Mouse (Mus musculus) left cerebral cortex, adult 18-20 months (tissue): ENCODE measurements around the gene Henmt1. TPM values are rescaled to one million over a fixed set of nuclear protein-coding genes. Genes with fewer than 3 reads are reported as not detected.
A peak's percentile ranks its signal among the peaks of the same experiment; 100 is the strongest.

Experiments
- DNase-seq, 2 experiments: peaks; one replicate each; pipeline ENCODE4 v3.0.0; 2021 to 2022; ENCODE audit warnings: low spot score in 2 of 2, mixed read lengths in 1 of 2
- long read RNA-seq, 2 experiments: library from polyadenylated mRNA; stranded (forward); transcript quantifications; one replicate each; pipeline ENCODE4 v2.0.0; 2021
- total RNA-seq, 2 experiments: library from RNA; stranded (reverse); gene quantifications; 2 replicates each; pipeline ENCODE4 v1.2.3; 2021

Henmt1 gene
- total RNA-seq, result 1 to 10 TPM; 1.7 to 2.3 TPM
- long read RNA-seq, experiment 1, result 0 reads
- long read RNA-seq, experiment 2, partial matches to known transcripts, result 0 of 2 reads
- long read RNA-seq, experiment 2, other reads (novel, unspliced or antisense), result 1 of 2 reads

DNA sequence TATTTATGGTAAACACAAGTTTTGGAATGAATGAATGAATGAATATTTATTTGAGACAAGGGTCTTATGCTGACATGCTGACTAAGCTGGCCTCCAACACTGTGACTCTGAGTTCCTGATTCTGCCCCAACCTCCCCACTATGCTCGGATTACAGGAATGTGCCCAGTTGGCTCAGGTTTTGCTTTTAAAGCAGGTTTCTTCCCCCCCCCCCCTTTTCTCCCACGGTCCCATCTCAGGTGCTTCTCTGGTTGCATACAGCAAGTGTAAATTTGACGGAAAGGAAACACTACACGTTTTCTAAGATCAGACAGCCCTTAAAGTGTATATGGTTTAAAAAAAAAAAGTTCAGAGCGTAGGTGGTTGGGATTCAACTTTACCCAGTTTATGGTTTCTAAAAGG, at the start of gene Henmt1:
Gene Henmt1, plus strand, starts transcription at position 301 of the 400 bp plus-strand sequence.
- no peak for DNase-seq

DNA sequence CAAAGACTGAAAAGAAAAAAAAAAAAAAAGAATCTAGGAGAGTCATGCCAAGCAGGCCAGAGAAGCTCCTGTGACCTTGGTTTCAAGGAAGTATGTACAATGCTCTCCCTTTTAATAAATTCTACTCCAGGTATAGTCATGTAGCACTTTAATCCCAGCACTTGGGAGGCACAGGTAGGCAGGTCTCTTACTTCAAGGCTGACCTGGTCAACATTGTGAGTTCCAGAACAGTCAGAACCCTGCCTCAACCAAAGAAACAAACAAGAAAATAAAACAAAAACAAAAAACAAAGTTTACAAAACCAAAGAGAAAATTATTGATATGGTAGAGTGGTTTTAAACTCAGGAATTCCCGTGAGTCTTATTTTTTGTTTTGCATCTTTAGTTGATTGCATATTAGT, 49.8 kb upstream of the Henmt1 start, which contains the start of gene Fndc7:
Gene Fndc7, minus strand, starts transcription at position 101 of the 400 bp plus-strand sequence.
- DNase-seq, result no peak

DNA sequence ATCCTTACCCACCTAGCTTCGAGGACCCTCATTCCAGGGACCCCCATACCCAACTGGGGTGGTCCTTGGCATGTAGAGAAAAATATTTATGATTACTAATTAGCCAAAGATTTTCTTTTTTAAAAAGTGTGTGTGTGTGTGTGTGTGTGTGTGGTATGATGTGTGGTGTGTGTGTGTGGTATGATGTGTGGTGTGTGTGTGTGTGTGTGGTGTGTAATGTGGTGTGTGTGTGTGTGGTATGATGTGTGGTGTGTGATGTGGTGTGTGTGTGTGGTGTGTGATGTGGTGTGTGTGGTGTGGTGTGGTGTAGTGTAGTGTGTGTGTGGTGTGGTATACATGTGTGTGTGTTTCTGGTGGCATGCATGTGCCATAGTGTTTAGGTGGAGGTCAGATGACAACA, 47.6 kb upstream of the Henmt1 start:
- no peak for DNase-seq

DNA sequence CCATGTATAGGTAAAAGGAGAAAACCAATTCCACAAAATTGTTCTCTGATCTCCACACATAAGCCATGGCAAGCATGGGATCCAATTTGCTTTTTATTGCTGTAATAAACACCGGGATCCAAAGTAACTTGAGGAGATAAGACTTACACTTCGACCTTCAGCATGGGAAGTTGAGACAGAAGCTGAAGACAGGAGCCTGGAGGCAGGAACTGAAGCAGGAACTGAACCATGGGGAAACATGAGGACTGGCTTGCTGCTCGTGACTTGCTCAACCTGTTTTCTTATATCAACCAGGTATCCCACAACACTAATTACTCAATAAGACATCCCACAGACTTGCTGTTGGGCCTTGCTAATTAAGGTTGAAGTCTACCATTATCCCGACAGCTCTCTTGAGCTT, 46.8 kb upstream of the Henmt1 start:
- no peak for DNase-seq

DNA sequence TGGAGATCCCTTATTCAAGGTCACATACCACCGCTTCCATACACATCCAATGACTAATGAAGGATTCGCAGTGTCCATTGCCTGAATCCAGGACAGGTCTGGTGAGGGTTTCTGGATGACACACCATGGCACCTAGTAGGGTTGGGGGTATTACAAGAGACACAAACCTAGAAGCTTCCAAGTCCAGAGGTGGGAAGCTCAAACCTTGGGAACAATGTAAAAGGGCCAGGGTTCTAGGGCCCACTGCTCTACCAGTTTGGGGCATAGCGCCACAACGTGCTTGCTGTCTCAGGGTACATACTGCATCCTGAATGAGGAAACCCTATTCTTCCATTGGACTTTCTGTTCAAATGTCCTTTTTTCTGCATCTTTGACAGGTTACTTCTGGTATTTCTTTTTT, 41.0 kb upstream of the Henmt1 start:
- no peak for DNase-seq

DNA sequence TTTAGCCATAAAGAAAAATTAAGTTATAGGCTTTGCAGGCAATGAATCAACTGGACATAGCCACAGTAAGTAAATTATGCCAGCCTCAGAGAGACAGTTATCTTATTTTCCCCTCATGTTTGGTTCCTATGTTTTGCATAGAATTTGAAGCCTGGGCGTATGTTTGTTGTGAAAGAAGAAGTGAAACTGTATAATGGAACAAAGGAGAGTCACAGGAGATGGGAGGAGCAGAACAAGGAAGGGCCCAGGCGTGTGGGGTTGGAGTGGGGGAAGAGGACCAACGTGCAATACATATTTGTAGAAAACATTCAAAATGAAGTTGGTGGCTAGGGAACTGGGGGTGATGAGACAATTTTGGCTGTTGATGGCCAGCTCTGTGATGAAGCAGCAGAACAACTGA, 39.5 kb upstream of the Henmt1 start:
- no peak for DNase-seq

DNA sequence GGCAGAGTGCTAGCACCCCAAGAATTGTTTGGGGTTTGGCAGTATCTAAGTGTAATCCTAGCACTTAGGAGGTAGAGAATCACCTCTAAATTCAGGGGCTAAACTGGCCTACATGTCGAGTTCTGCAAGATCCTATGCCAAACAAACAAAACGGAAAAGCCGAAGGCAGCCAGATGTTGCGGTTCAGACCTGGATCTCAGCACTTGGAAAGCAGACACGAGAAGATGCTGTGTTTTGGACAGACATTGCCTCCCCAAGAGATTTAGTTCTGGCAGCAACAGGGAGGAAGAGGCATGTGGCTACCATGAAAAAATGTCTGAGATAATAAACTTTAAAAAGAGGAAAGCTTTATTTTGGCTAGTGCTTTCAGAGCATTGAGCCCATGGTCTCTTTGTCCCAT, 39.0 kb upstream of the Henmt1 start:
- no peak for DNase-seq

DNA sequence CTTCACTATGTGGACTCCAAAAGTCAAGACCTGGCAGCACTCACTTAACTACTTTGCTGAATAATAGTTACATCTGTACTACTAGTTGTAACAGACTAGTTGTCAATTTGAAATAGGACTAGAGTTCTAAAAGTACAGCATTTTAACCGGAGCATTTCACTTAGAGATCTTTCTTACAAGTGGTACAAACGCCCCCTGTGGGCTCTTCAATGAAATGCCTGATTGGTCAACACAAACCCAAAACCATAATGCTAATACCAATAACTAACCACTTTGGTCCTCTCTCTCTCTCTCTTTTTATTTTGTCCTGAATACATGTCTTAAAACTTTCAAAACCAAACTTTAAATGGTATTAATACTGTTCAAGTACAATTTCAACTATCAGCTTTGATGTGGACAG, 37.6 kb upstream of the Henmt1 start:
- DNase-seq, result no peak

DNA sequence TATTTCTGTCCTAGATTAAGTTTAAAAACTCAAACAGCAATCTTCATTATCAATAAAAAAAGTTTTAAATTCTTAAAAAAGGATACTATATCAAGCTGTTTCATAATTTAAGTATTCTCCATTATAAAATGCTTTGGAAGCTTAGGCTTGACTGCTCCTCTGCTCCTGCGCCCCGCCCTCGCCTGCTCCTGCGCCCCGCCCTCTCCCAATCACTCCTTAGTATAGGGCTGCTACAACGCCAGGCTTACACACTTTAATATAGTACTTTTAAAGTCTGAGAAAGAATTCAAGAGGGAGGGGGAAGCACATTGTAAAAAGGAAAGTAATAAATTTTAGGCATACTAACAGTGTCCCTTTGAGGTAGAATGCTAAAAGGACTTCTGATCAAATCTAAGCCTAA, 36.7 kb upstream of the Henmt1 start:
- DNase-seq, result no peak

DNA sequence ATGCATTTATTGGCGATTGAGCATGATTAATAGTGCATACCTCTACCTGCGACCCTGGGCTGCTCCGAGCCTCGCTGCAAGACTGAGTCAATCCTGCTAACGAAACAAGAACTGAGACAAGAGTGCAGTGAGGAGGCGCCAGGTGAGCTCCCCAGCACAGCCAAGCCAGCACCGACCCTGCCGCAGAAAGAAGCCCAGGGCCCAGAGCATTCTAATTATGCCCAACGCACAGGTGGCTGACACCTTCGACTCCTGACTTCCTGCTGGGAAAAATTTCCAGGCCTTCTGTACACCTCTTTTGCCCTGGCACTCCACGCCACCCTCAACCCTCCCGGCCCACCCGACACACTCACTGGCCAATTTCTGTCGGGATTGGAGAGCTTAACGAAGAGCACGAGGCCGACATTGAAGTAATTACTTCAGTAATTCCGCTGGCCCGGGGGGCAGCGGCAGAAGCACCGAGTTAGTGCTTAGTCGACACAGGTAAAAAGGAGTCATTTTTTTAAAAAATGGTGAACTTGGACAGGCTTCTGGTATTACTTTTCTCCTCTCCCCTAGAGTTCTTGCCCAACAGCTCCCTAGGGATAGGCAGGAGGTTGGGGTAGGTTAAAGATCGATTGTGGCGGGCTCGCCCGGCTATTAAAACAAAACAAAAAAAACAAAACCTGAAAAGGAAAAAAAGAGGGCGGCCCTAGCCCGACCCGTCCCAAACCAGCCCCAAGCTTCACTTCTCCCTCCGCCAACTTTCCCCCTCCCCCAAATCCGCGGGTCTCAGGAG, 29.2 kb upstream of the Henmt1 start:
- DNase-seq, result no peak

DNA sequence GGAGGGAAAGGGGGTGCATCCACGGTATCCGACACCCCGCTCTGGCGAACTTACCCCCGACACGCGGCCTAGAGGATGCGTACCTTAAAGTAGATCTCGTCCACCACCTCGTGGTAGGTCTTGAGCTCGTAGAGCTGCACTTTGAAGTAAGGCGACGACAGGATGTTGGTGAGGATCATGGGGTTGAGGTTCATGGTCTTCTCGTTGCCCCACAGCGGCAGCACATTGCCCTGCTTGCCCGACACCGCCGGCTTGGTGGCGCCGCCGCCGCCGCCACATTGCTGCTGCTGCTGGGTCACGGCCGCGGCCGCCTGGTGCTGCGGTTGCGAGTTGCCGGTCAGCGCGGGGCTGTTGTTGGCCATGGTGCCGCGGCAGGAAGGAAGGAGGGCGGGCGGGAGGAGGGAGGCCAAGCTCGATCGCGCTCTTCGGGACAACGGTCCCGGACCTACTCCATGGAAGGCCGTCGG, 28.6 kb upstream of the Henmt1 start:
- DNase-seq, result peak in 1 of 2 experiments; percentile 27

DNA sequence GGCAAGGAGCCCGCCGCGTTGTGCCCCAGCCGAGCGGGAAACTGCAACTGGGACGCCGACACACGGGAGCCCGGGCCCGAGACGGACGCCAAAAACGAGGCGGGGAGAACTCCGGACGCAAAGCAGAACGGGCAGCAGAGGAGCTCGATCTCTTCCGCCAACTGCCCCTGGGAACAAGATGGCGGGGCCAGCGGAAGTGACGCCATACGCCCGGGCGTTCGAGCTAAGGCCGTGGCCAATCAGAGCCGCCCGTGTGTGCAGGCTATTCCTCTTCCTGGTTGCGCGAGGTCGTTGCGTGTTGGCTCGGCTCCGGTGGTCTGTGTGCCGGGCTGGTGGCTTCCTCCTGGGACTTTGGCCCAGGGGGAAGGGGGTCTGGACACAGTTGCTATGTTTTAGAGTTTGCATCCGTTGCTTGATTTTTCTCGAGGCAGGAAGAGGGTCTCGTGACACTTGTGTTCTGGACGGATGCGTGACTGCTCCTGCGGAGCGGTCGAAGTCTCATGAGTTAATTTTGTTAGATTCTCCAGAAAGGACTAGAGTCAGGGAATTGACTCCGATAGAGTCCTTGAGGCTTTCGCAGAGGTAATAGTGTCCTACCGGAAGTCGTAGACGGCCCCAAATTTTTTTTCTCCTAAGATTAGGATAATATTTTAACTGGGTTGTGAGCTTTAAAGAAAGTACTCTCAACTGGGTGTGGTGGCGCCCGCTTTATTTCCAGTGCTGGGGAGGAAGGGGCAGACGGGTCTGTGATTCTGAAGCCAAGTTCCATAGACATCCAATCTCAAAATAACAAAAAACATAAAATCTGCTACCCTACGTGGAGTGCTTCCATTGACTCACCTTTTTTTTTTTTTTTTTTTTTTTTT, 27.9 kb upstream of the Henmt1 start, which contains the start of gene Prpf38b:
Gene Prpf38b, minus strand, starts transcription at position 180 of the 866 bp plus-strand sequence.
- DNase-seq, result peak; percentile 95 to 97

DNA sequence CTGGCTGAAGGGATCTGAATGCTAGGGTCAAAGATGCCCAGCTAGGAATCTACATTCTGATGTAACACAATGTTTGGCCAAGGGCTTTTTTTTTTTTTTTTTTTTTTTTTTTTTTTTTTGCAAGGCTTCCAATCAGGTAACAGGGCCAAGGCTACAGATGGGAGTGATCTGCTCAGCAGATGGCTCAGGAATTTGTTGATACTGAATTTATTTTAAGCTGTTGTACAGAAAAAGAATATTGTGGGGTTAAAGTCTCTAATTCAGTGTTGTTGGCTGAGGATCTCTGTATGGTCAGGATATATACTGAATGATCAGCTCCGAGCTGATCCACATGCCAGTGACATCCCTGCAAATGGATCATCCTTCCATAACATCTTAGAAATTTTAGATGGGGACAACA, 23.7 kb upstream of the Henmt1 start:
- DNase-seq, result no peak

DNA sequence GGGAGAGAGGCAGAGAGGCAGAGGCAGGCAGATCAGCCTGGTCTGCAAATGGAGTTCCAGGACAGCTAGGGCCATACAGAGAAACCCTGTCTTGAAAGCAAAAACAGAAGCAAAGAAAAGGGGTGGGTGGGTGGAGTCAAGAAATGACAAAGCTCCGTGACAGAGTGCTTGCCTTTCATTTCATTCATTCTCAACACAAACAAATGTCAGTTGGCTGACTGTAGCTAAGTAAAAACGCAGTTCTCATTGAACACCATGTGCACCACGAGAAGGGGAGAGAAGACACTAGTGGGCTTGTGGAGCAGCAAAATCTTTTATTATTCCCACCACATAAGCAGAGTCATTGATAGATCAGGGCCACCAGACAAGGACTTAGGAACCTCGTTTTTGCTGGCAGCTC, 22.8 kb upstream of the Henmt1 start:
- DNase-seq, result no peak

DNA sequence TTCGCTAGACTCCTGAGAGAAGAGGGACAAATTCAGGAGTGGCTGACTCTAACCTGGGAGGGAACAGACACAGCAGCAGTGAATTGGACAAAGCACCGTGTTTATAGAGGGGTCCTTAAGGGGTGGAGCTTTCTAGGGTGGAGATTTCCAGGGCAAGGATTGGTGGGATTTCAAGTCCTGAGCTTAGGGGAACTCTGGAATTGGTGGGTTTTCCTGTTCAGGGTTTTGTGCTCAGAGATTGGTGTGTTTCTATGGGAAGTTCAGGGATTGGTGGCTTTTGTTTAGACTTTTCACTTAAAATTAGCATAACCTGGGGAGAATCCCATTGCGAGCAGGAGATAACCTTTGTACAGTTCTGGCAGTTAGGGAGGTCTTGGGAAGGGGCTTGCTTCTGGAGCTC, 21.7 kb upstream of the Henmt1 start:
- no peak for DNase-seq

DNA sequence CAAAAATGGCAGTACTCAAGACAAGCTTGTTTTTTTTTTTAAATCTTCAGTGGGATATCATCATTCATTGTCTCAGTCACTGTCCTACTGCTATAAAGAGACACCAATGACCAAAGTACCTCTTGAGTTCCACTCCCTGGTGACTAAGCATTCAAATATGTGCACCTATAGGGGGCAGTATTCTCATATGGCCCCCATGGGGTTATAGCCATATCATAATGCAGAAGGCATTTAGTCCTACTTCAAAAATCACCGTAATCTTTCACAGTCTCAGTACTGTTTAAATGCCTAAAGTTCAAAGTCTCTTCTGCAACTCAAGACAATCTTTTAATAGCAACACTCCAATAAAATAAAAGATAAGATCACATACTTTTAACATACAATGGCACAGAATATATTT, 20.8 kb upstream of the Henmt1 start:
- no peak for DNase-seq

DNA sequence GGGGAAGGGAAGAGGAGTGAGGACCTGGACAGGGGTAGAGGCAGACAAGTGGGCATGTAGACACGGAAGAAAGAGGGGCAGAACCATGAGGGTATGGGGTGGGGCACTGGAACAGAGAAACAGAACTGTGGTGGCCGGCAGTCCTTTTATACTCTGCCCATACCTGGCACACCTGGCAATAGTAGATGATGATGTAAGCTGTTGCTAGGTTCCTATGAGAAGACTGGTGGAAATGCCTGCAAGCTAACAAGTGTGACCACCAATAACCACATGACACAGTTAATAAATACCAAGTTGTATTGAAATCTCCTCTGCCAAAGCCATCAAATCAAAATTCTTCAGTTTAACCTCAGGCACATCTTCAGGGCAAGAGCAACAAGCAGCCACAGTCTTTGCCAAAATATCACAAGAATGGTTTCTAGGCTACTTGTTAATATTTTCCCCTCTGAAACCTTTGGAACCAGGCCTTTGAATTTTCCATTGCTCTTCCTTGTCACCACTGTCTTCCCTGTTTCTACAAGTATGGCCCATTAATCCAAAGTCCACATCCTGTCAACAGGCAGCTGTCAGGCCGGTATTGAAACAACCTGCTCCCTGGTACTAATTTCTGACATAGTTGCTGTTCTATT, 19.1 kb upstream of the Henmt1 start:
- DNase-seq, result no peak

DNA sequence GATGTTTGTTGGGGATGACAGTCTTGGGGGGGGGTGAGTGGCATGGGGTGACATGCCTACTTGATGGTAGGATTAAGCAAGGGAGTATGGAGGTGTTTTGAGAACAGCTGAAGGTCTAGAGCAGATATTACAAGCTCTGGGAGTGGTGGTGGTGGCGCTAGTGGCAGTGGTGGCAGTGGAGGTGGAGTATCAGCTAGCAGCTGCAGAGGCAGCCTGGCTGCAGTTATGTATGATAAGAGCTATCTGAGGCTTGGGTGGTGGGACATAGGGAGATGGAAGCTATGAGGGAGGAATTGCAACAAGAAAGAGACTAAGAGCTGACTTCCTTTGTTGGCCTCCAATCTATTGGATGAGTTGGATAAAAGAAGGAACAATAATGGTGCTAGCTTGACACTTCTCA, 17.9 kb upstream of the Henmt1 start:
- DNase-seq, result no peak

DNA sequence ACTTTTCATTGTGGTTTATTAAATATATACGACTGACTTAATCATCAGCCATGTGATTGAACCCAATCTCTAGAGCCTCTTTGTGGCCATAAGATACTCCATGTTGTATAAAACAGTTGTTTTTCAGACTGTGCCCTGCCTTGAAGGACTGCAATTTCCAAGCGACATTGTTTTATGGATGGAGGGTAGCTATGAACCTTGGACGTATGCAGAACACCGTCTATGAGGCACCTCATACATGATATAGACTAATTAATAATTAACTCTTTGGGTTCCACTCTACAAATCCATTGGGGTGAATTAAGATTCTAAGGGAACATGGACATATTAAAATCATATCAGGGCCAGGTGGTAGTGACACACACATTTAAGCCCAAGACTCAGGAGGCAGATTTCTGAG, 14.0 kb upstream of the Henmt1 start:
- no peak for DNase-seq

DNA sequence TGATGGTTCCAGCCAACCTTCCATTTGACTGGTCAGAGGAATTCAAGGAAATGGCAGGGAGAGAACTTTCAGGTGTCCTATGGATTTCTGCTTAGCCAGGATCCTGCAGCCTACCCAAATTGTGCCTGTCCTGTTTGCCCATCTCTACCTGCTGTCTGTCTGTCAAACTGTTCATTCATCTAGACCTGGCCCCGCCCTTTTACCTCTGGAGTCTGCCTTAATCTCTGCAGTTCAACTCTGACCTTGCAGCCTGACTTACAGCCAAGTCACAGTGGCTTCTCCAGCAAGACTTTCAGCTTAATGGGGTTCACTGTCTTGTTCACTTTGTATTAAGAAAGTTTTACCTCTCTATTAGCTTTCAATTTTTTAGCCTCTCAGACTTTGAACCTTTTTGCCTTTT, 13.4 kb upstream of the Henmt1 start:
- no peak for DNase-seq

DNA sequence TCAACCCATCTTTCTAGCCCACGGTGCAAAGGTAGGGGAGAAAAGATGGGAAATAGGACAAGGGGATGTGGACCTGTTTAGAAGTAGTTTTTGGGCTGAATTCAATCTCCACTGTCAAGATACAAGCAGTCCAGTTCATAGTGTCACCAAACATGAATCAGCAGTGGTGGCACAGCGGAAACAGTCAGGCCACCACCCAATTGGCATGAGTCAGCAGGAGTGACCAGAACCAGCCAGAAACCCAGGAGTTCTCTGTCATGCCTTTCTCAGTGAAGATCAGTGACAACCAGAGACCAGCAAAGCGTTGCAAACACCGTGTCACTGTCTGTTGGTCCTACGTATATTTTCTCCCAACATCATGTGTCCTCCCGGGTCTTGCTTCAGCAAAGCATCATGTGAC, 6.1 kb upstream of the Henmt1 start:
- no peak for DNase-seq

DNA sequence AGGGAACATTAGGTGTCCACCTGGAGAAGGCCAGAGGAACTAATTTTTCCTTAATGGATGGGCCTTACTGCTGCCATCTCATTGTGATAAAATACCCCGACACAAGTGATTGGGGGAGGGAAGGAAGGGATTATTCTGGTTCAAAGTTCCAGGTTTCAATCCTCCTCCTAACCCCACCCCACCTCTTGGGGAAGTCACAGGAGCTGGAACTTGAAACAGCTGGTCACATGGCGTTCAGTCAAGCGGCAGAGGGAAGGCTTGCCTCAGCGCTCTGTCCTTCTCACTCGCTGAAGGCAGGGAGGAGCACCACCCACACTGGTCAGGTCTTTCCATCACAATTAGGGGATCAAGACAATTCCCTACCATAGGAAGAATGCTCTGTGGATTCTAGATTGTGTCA, 982 bp upstream of the Henmt1 start:
- no peak for DNase-seq
